Mouse (Mus musculus): Measurements from ENCODE around the gene Ccdc177. TPM values are rescaled to one million over a fixed set of nuclear protein-coding genes. Genes with fewer than 3 reads are reported as not detected.

Ccdc177 gene
- total RNA-seq, 1 experiment from 2014 or later = 0.14 TPM

GRCm38 (mm10) chr12:80744614-80745013 is 15.9 kb downstream of the Ccdc177 start:
- ATAC-seq (replicated peaks; ENCODE audit: low read depth, poor library complexity, severe bottlenecking) = no peak

GRCm38 (mm10) chr12:80739482-80739881 is 21.0 kb downstream of the Ccdc177 start:
- ATAC-seq (replicated peaks; ENCODE audit: low read depth, poor library complexity, severe bottlenecking) = 0 out of 2 replicates have a peak, but pooled peaks have one; percentile 37

GRCm38 (mm10) chr12:80737283-80737600 is 23.2 kb downstream of the Ccdc177 start:
- ATAC-seq (replicated peaks; ENCODE audit: low read depth, poor library complexity, severe bottlenecking) = no peak

GRCm38 (mm10) chr12:80736464-80737282 is 23.8 kb downstream of the Ccdc177 start:
- ATAC-seq (replicated peaks; ENCODE audit: low read depth, poor library complexity, severe bottlenecking) = peak; percentile 91

GRCm38 (mm10) chr12:80734526-80735470 is 25.7 kb downstream of the Ccdc177 start:
- no peak for ATAC-seq (replicated peaks; ENCODE audit: low read depth, poor library complexity, severe bottlenecking)

- peak; percentile 93 for ATAC-seq (replicated peaks; ENCODE audit: low read depth, poor library complexity, severe bottlenecking)
Observed at GRCm38 (mm10) chr12:80730567-80730966, 29.9 kb downstream of the Ccdc177 start.

- no peak for ATAC-seq (replicated peaks; ENCODE audit: low read depth, poor library complexity, severe bottlenecking)
Observed at GRCm38 (mm10) chr12:80729758-80730530, 30.5 kb downstream of the Ccdc177 start.

- no peak for ATAC-seq (replicated peaks; ENCODE audit: low read depth, poor library complexity, severe bottlenecking)
Observed at GRCm38 (mm10) chr12:80728814-80729213, 31.7 kb downstream of the Ccdc177 start.

- ATAC-seq (replicated peaks; ENCODE audit: low read depth, poor library complexity, severe bottlenecking) = peak; percentile 27; the same call in 1 of the 2 replicates
Observed at GRCm38 (mm10) chr12:80728207-80728606, 32.3 kb downstream of the Ccdc177 start.

GRCm38 (mm10) chr12:80724853-80725559 is 35.5 kb downstream of the Ccdc177 start:
- ATAC-seq (replicated peaks; ENCODE audit: low read depth, poor library complexity, severe bottlenecking) = peak; percentile 82

GRCm38 (mm10) chr12:80721458-80721857 is 39.0 kb downstream of the Ccdc177 start:
- no peak for ATAC-seq (replicated peaks; ENCODE audit: low read depth, poor library complexity, severe bottlenecking)

- no peak for ATAC-seq (replicated peaks; ENCODE audit: low read depth, poor library complexity, severe bottlenecking)
Observed at GRCm38 (mm10) chr12:80720507-80720906, 40.0 kb downstream of the Ccdc177 start.

GRCm38 (mm10) chr12:80719141-80719540 is 41.3 kb downstream of the Ccdc177 start:
- peak; percentile 33; the same call in 1 of the 2 replicates for ATAC-seq (replicated peaks; ENCODE audit: low read depth, poor library complexity, severe bottlenecking)

- ATAC-seq (replicated peaks; ENCODE audit: low read depth, poor library complexity, severe bottlenecking) = no peak
Observed at GRCm38 (mm10) chr12:80715915-80716314, 44.6 kb downstream of the Ccdc177 start.

GRCm38 (mm10) chr12:80706915-80707604 is 53.4 kb downstream of the Ccdc177 start:
- no peak for ATAC-seq (replicated peaks; ENCODE audit: low read depth, poor library complexity, severe bottlenecking)

GRCm38 (mm10) chr12:80706208-80706914 is 54.1 kb downstream of the Ccdc177 start:
- no peak for ATAC-seq (replicated peaks; ENCODE audit: low read depth, poor library complexity, severe bottlenecking)
